21 mouse cellular contexts compared by ENCODE assay signal in the genomic region with DNA sequence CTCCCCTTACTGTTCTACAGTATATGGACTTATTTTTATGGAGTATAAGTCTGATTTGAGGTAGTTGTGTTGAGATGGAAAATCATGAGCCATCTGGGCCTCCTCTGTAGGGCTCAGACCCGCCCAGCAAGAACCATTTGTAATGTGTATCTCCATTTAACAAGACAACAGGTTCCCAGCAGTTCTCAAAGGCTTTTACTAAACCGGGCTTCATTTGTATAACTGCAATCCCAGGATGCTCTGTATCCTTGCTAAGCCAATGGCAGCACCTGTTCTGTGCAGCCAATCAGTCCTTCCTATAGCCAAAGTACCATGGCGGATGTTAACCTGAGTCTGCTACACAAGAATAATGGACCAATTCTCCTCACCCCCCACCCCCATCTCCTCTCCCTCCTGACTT. TPM values are rescaled to one million over a fixed set of nuclear protein-coding genes. Genes with fewer than 3 reads are reported as not detected.
"Had no signal": no experiment of that assay in that cellular context is flagged by ENCODE, and none has a peak within 500 bp of the region (broad histone marks: within the 10 kb centered on the region; RNA-seq: fewer than 3 reads in every experiment).

No protein-coding gene starts in this region.

- H3K27ac ChIP-seq: midbrain, embryonic 10.5 days; midbrain, embryonic 12.5 days; neural tube, embryonic 13.5 days; neural tube, embryonic 15.5 days had no signal

- H3K9ac ChIP-seq: lung, embryonic 14.5 days; midbrain, embryonic 12.5 days; neural tube, embryonic 13.5 days; neural tube, embryonic 15.5 days had no signal

- H3K4me1 ChIP-seq: midbrain, embryonic 10.5 days; midbrain, embryonic 12.5 days; neural tube, embryonic 13.5 days; neural tube, embryonic 15.5 days had no signal

- H3K27me3 ChIP-seq: midbrain, embryonic 12.5 days; neural tube, embryonic 13.5 days; neural tube, embryonic 15.5 days had no signal

- H3K4me3 ChIP-seq: midbrain, embryonic 10.5 days; midbrain, embryonic 12.5 days; myocyte; neural tube, embryonic 13.5 days; neural tube, embryonic 15.5 days had no signal

- DNase-seq: lung, adult 18-20 months; lung, embryonic 14.5 days; lung, postnatal 10 days; lung, postnatal 4 days; midbrain, embryonic 14.5 days; right cerebral cortex, postnatal 14 days; spleen, adult 18-20 months; thymus, adult 18-20 months; thymus, postnatal 14 days; thymus, postnatal 36 days had no signal

- H3K9me3 ChIP-seq: midbrain, embryonic 10.5 days; midbrain, embryonic 12.5 days; neural tube, embryonic 13.5 days; neural tube, embryonic 15.5 days had no signal

RNA-seq across cellular contexts. Expression of a gene that starts 2.0 kb away (rescaled TPM):
- polyA plus RNA-seq: liver, embryonic 16.5 days; lung, embryonic 14.5 days; lung, embryonic 16.5 days; midbrain, embryonic 10.5 days; midbrain, embryonic 14.5 days; neural tube, embryonic 11.5 days; neural tube, embryonic 15.5 days; stomach, embryonic 14.5 days; stomach, embryonic 16.5 days; thymus, postnatal 0 days had no signal
